Mouse (Mus musculus) heart, adult 2 months (tissue): ENCODE results near the gene Lamp1. TPM values are rescaled to one million over a fixed set of nuclear protein-coding genes. Genes with fewer than 3 reads are reported as not detected.

Source experiments
- DNase-seq, 2 experiments: peaks; one replicate each; pipeline ENCODE4 v3.0.0; 2021
- H3K27ac ChIP-seq: fragments of 200-600 bp; 2 replicates; pipeline ENCODE4 v1.8.1; 2022
- H3K27me3 ChIP-seq: fragments of 200-500 bp; 2 replicates; pipeline ENCODE4 v1.6.1; 2012; ENCODE audit warnings: mild to moderate bottlenecking, low read length, inconsistent platforms, mixed read lengths; ENCODE audit not compliant: control insufficient read depth, insufficient read depth
- H3K36me3 ChIP-seq: fragments of 200-500 bp; 2 replicates; pipeline ENCODE4 v1.6.1; 2012; ENCODE audit warnings: low read length, inconsistent platforms; ENCODE audit not compliant: control insufficient read depth, insufficient read depth
- H3K4me1 ChIP-seq: fragments of 200-500 bp; 2 replicates; pipeline ENCODE4 v1.6.1; 2011; ENCODE audit warnings: low read length; ENCODE audit not compliant: control insufficient read depth, insufficient read depth
- H3K4me3 ChIP-seq: fragments of 200-600 bp; 2 replicates; pipeline ENCODE4 v1.8.1; 2022
- H3K79me2 ChIP-seq: fragments of 200-500 bp; replicated peaks from 2 replicates; pipeline ENCODE4 v1.6.1; 2012; ENCODE audit warnings: mild to moderate bottlenecking, inconsistent platforms, low read length, moderate library complexity, mixed read lengths; ENCODE audit not compliant: control insufficient read depth, insufficient read depth
- H3K9ac ChIP-seq: fragments of 200-500 bp; 2 replicates; pipeline ENCODE4 v1.6.1; 2012; ENCODE audit warnings: low read depth, mild to moderate bottlenecking, control low read depth, inconsistent platforms, low read length, mixed read lengths
- CTCF ChIP-seq: fragments of 200-600 bp; IDR thresholded peaks from 2 replicates; pipeline ENCODE4 v1.8.1; 2022; ENCODE audit warnings: antibody characterized with exemption, mild to moderate bottlenecking, moderate library complexity
- EP300 ChIP-seq: fragments of 200-500 bp; IDR thresholded peaks from 2 replicates; pipeline ENCODE4 v1.6.1; 2011; ENCODE audit warnings: low read depth, low read length, control low read depth; ENCODE audit not compliant: insufficient read depth
- POLR2A ChIP-seq: fragments of 200-500 bp; IDR thresholded peaks from 2 replicates; pipeline ENCODE4 v1.6.1; 2011; ENCODE audit warnings: mild to moderate bottlenecking, low read depth, low read length, control low read depth; ENCODE audit not compliant: insufficient read depth
- WGBS: fragments of 180-500 bp; shearing (Covaris S2); methylation state at CpG from one replicate; pipeline ENCODE4 v1.1.7; 2018; 5-methylcytosine and 5-hydroxymethylcytosine counted together
- intact Hi-C: fragments of 180-260 bp; cut with DNase I; formaldehyde crosslinking; loops from one replicate; pipeline ENCODE4 v1.15.1; 2025
- polyA plus RNA-seq: library from polyadenylated mRNA; depleted of rRNA; stranded (reverse); fragments of >200 nt; gene quantifications from 2 replicates; pipeline ENCODE4 v1.2.3, GENCODE M21; 2012
- total RNA-seq, 2 experiments: library from RNA; stranded (reverse); gene quantifications; 2 replicates each; pipeline ENCODE4 v1.2.3; 2021

Lamp1 gene
- total and polyA plus RNA-seq, 3 experiments = 406 to 462 (median 437) TPM

GRCm38 (mm10) chr8:13202806-13203205, 43.8 kb downstream of the Lamp1 start:
- intact Hi-C loops = loop anchor here (10.0 kb wide), 1 partner anchor 48 kb away; the partner anchor contains the start of gene Lamp1
- WGBS = 77% methylated on average over 3 of the region's 3 CpGs
- H3K79me2 ChIP-seq = no peaks in the 10 kb centered on the region
- no peaks in the 10 kb centered on the region for H3K36me3 ChIP-seq
- no peak for DNase-seq
- no peak overlapping the region for H3K9ac ChIP-seq
- H3K27me3 ChIP-seq = peaks cover 2% of the 10 kb centered on the region
- no peak overlapping the region for H3K4me3 ChIP-seq
- H3K27ac ChIP-seq = no peak overlapping the region
- no peaks in the 10 kb centered on the region for H3K4me1 ChIP-seq
- TF ChIP-seq EP300 (no peak), CTCF (no peak), POLR2A (no peak)

GRCm38 (mm10) chr8:13203472-13203871, 44.5 kb downstream of the Lamp1 start:
- no peak overlapping the region for H3K4me3 ChIP-seq
- H3K4me1 ChIP-seq = no peaks in the 10 kb centered on the region
- TF ChIP-seq POLR2A (no peak), CTCF (peak; percentile 43)
- WGBS = 66% methylated on average over 1 of the region's 1 CpGs
- H3K27ac ChIP-seq = no peak overlapping the region
- DNase-seq = no peak
- H3K36me3 ChIP-seq = no peaks in the 10 kb centered on the region
- no peak overlapping the region for H3K9ac ChIP-seq
- H3K79me2 ChIP-seq = no peaks in the 10 kb centered on the region
- intact Hi-C loops = loop anchor here (10.0 kb wide), 1 partner anchor 49 kb away; the partner anchor contains the start of gene Lamp1
- H3K27me3 ChIP-seq = peaks cover 2% of the 10 kb centered on the region

GRCm38 (mm10) chr8:13204371-13205140, 45.6 kb downstream of the Lamp1 start:
- 60% methylated on average over 12 of the region's 12 CpGs for WGBS
- DNase-seq = no peak
- Histone ChIP-seq H3K4me1 (no peaks in the 10 kb centered on the region; the same call in 1 of the 2 replicates), H3K79me2 (no peaks in the 10 kb centered on the region), H3K4me3 (no peak overlapping the region), H3K27ac (0 out of 2 replicates have a peak overlapping the region, but pooled peaks have one; percentile 6), H3K9ac (no peak overlapping the region), H3K36me3 (no peaks in the 10 kb centered on the region), H3K27me3 (peaks cover 2% of the 10 kb centered on the region)
- TF ChIP-seq CTCF = no peak
- no peak for TF ChIP-seq POLR2A
- intact Hi-C loops = loop anchor here (5.0 to 10.0 kb wide), 3 partner anchors 50 to 307 kb away; partner anchors contain the start of genes Cul4a, Lamp1 and Pcid2

- Histone ChIP-seq H3K4me1 (no peaks in the 10 kb centered on the region; the same call in 1 of the 2 replicates), H3K4me3 (no peak overlapping the region), H3K27ac (no peak overlapping the region), H3K27me3 (no peaks in the 10 kb centered on the region; the same call in 1 of the 2 replicates), H3K79me2 (no peaks in the 10 kb centered on the region), H3K9ac (no peak overlapping the region), H3K36me3 (no peaks in the 10 kb centered on the region)
- intact Hi-C loops = loop anchor here (5.0 to 10.0 kb wide), 3 partner anchors 51 to 308 kb away; partner anchors contain the start of genes Cul4a, Lamp1 and Pcid2
- no peak for DNase-seq
- TF ChIP-seq POLR2A (no peak), CTCF (no peak), EP300 (no peak)
- WGBS = 66% methylated on average over 5 of the region's 5 CpGs
Observed at GRCm38 (mm10) chr8:13205311-13205710, 46.4 kb downstream of the Lamp1 start.

GRCm38 (mm10) chr8:13206290-13206689, 47.3 kb downstream of the Lamp1 start:
- intact Hi-C loops = loop anchor here (5.0 to 10.0 kb wide), 3 partner anchors 51 to 309 kb away; partner anchors contain the start of genes Cul4a, Lamp1 and Pcid2
- DNase-seq = no peak
- H3K36me3 ChIP-seq = no peaks in the 10 kb centered on the region
- H3K27me3 ChIP-seq = no peaks in the 10 kb centered on the region
- TF ChIP-seq POLR2A = no peak
- no peak for TF ChIP-seq CTCF
- no peak for TF ChIP-seq EP300
- no peak overlapping the region for H3K4me3 ChIP-seq
- WGBS = 61% methylated on average over 5 of the region's 5 CpGs
- no peak overlapping the region for H3K9ac ChIP-seq
- no peaks in the 10 kb centered on the region for H3K79me2 ChIP-seq
- peaks cover 3% of the 10 kb centered on the region for H3K4me1 ChIP-seq
- H3K27ac ChIP-seq = no peak overlapping the region
